Mouse (Mus musculus) adrenal gland, postnatal 10 days (tissue): Measurements from ENCODE around the gene Gm11627. TPM values are rescaled to one million over a fixed set of nuclear protein-coding genes. Genes with fewer than 3 reads are reported as not detected.
"Not testable (repeated sequence)": the region's sequence is repeated elsewhere in the genome, so short reads cannot be mapped to it uniquely, and the experiment has no call there.

Experiments
- DNase-seq: peaks from one replicate; pipeline ENCODE4 v3.0.0; 2021; ENCODE audit warnings: mixed read lengths
- long read RNA-seq, 2 experiments: library from polyadenylated mRNA; stranded (forward); transcript quantifications; one replicate each; pipeline ENCODE4 v2.0.0; 2021
- total RNA-seq, 2 experiments: library from RNA; stranded (reverse); gene quantifications; 2 replicates each; pipeline ENCODE4 v1.2.3; 2021

Gm11627 gene
- total RNA-seq: under 1 TPM; 0.51 to 0.64 TPM
- long read RNA-seq, experiment 1, partial matches to known transcripts: 0 of 2 reads
- long read RNA-seq, experiment 1, other reads (novel, unspliced or antisense): 2 of 2 reads
- long read RNA-seq, experiment 2: 0 reads

DNA sequence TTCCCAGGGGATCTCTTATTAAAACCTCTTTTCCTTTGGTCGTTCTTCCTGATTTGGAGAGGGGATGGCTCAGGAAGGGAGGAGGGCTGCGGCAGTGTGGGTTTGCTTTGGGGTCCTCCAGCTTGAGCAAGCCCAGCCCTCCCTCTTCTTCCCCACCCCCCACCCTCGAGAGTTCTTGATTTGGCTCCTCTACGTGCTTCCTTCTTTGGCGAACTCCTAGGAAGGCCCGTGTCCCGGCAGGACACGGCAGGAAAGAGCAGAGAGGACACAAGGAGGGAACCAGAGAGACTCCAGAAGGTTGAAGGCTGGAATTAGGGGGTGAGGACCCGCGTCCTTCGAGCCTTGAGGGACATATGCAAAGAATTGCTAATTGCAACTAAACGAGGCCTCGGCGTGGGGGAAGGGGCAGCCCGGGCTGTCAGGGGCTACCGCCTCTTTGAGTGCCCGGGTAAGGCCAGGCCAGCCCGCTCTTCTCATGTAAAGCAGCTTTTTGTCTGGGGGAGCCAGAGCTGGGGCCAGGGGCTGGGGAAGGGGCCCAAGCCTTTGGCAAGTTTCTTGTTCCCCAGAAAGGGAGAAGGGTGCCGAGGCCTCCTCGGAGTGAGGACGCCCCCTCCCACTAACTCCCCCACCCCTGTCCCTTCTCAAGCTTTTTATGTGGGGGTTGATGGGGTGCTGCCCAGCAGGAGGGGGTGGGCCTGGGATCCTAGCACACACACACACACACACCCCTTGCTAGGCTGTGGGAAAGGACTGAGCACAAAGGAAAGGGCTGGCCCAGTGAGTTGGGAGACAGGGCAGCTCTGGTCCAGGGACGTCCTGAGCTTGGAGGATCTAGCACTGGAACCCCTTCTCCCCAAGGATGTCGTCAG is at the start of gene Gm11627:
Gm11627 (minus strand) TSS at position 297 of the 869 bp plus-strand sequence.
- DNase-seq: peak; percentile 23

DNA sequence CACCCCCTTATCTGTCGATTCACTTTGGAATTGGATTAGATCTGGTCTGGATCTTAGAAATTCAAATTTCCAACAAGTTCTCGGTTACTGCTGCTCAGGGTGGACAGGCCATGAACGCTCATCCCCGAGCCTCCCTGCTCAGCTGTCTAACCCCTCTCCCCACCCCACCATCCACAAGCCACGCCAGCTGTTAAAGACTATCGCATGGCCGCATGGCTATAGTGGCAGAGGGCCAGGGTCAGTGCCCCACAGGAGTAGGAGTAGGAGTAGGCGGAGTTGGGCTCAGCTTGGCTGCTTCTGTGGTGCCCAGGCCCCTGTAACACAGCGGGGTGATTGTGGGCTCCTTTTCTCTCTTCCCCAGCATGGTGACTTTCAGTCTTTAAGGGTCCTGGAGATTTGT is 49.3 kb upstream of the Gm11627 start:
- peak; percentile 31 for DNase-seq

DNA sequence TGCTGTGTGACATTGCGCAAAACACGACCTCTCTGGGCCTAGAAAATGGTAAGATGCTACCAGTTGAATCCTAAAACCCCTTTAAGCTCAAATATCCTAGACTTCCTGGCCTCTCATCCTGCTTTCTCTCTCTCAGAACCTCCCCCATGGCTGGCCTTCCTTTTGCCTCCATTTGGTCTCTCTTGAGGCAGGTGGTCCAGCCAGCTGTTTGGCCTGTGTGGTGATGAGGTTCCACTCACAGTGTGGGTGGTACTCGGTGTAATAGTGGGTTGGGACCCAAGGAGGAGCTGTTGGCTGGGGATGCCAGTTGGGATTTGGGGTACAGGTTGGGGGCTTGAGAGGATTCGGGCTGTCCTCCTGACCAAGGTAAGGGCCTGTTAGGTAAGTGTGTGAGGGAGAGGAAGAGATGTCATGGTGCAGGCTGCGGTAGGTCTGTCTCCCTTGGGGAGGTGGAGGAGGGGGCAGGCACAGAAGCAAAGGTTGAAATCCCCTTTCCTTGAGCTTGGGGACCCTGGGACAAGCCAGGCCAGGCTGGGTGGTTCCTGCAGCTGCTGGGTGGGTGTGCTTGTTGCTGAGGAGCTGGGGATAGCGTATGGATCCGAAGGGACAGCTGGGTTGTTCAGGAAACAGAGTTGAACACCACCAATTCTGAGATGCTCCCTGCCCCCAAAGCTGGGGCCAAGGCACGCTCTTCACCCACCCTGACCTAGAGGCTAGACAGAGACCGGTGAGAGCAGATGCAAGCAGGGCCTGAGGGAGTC is 48.1 kb upstream of the Gm11627 start:
- DNase-seq: no peak

DNA sequence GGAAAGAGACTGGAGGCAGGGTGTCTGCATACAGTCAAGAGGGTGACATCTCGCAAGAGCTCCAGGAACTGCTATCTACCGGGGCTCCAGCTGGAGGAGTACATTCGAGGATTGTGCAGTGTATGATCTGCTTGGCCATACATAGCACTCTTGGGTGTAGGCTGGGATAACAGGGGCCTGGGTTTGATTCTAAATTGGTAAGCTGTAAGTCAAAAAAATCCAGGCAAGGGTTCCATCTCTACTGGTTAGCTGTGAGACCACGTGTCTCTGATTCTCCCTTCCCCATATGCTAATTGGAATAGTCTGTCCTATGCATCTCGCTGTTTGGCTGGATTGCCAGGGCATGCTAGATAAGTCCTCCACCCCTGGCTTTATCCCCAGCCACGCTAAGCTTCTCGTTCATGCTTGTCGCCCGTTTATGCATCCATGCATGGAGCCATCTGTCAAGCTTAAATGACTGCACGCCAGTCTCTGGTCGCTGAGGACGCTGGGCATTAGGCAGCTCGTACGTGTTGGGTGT is 45.7 kb upstream of the Gm11627 start:
- DNase-seq: no peak

DNA sequence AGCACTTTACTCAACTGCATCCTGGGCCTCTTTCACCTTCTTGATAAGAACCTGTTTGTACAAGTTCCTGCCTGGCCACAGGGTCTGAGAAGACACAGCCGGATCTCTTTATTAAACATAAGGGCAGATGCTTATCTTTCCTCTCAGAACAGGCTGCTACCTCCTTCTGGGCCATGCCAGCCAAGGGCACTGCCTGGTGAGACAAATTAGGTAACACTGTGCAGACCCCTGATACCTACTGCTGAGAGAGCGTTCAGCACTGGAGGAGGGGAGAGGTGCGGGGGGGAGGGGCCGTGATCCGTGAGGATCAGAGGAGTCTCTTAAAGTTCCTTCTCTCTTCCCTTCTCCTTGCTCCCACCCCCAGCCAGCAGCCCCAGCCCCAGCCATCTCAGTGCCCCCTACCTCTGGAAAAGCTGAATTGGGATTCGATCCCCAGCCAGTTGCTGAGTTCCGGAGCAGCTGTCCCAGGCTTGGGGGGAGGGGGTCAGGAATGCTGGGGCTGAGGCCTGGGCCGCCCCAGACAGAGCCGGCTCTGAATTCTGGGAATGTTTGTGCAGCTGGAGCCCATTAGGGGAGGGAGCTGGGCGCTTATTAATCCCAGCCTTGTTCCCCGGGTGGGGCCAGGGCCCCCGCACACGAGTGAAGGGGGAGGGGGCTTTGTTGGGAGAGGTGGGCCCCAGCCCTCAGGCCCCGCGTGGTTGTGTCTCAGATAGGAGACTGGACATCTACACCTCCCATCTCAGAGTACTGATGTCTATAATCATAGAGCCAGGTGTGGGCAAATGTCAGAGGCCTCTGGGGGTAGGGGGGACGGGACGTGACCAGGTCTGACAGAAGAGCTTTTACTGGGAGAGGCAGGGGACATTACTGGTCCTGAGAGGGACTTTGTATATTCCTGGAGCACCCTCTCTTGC is 44.9 kb upstream of the Gm11627 start:
- peak; percentile 25 for DNase-seq

DNA sequence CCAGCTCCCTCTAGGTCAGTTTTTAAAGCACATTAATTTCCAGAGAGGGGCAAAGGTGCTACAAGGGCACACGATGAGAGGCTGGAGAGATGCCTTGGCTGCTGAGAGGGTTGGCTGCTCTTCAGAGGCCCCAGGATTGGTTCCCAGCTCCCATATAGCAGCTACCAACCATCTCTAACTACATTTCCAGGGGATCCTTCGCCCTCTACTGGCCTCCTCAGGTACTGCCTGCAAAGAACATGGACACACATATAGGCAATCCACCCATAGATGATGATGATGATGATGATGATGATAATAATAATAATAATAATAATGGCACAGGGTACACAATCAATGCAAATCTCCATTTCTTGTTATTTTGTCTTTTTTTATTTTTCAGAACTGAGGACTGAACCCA is 40.2 kb upstream of the Gm11627 start:
- DNase-seq: no peak

DNA sequence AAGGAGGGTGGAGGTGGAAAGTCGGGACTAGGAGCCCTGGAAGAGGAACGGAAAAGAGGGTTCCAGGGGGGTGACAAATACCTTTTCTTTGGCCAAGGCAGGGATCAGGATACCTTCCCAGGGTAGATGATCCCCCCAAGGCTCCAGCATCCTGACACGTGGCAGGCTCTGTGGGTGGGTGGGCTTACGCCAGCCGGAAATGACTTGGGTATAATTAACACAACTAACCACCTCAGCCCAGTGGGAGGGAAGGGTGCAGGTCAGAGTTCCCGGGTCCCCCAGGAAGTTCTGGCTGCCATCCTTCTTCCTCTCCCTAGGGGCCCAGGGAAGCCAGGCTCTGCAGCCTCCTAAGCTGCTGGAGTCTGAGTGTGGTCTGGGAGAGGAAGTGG is 32.0 kb upstream of the Gm11627 start:
- DNase-seq: no peak

DNA sequence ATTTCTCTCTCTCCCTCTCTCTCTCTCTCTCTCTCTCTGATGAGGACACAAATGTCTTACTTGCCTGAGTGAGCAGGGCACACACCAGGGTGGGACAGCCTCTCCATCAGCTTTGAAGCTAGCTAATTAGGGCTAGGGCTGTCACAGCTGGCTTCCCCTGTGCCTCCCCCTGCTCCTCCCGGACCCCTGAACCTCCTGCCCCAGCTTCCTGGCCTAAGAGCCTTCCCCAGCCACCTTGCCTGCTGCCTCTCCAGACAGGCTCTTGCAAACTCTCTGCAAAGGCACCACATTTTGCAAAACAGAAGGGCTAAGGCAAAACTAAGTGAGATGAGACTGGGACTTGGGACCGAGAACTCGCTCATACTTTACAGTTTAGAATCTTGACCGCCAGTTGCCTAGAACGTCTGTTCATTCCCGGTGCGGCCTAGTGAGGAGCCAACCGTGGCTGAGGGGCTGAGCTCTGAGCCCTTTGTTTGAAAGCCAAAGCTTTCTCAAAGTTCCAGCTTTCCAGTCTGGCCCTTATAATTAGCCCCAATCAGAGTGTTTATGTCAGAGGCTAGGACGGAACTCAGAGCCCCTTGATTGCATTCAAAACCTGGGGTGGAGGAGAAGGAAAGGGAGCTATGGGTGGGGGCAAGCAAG is 31.5 kb upstream of the Gm11627 start:
- DNase-seq: no peak

DNA sequence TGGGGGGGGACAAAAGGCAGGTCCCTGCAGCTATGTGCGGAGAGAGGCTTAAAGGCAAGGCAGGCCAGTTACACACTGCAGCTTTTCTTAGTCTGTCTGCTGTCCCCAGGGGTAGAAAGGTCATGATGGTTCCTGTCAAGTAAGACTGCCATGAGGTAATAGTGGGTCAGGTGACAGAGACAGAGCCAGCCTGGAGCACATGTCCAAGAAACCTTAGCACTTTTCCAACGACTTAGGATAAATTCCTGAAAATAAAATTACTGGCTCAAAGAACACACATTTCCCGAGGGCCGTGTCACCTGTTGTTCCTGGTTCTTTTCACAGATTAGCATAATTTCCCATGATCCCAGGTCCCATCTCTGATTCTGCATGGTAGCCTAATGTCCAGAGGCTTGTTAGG is 31.0 kb upstream of the Gm11627 start:
- DNase-seq: peak; percentile 11

DNA sequence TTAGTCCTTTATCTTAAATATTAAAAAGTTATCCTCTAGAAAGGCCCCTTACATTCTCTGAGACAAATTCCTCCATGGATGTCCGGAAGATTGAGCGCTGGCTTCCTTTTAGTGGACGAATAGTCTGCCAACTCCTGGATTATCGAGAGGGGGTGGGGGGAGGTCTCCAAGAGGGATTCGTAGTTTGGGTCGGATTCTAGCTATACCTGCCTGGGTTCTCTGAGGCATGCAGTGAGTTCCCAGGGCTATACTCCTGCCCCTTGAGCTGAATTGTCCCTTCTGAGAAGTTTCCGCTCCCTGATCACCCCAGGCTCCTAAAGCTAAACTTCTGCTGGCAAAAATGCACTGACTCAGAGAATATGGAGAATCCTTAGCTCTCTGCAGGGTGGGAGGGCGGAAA is 30.2 kb upstream of the Gm11627 start:
- no peak for DNase-seq

DNA sequence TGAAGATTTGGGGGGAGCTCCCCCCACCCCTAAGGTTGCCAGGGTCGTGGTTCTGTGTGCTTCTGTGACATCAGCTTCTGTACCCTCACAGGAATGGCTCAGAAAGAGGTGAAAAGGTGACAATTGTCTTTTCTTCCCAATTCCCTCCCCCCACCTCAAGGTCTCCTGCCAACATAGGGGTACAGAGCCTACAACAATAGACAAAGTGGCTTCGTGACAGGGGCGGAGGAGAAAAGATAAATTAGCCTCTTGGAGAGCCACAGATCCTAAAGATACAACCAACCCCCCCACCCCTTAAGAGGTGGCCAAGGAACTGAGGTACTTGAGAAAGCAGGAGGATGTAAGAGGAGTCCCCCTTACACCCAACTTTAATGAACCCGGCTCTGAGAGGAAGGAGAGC is 29.4 kb upstream of the Gm11627 start:
- no peak for DNase-seq

DNA sequence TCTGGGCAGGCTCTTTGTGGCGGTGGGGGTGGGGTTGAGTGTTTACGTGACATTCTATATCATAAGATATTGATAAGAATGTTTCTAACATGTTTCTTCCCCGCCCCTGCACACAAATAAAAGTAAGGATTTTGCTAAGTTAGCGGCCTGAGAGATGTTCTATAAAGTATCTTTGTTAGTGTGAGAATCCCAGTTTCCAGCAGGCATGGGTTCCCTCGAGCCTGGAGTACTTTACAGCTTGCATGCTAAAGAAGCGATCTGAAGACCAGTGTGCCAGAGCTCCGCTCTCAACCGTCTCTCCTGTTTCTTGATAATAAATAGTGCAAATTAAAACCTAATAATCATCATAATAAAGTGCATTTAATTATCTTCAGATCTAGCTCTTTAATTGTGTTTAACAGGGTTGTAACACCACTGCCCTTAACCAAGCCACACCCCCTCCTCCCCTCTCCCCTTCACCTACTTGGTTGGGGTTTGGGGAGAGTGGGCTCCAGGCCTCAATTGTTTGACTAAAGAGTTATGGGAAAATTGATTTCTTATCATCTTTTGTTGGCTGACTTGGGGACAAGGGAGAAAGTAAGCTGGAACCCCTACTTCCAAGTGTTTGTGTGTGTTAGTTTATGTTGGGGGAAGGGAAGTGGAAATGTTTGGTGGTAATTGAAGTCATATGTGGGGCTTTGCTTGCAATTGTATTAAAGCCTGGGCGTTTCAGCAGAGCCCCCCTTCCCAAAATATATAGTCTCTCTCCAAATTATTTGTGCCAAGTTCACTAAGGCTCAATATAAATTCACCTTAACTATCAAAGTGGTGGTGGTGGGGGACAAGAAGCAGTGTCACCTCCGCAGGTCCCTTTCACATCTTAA is 28.7 kb upstream of the Gm11627 start:
- DNase-seq: no peak

DNA sequence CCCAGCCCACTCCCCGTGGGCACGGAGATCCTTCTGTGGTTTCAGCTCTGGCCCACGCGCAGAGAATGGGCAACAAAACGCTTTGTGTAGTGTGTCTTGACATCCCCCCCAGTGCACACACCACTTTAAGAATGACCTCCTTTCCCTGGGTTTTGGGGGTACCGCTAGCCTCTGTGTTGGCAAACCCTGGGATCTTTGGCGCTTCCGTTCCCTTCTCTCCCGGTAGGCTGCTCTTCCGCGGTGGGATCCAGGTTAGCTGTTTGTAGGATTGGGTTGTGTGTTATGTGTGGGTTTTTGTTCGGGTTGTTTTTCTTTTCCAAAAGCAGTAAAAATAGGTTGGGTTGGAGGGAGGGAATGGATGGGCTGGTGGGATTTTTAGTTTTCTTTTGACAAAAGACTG is 27.9 kb upstream of the Gm11627 start:
- DNase-seq: not testable (repeated sequence)

DNA sequence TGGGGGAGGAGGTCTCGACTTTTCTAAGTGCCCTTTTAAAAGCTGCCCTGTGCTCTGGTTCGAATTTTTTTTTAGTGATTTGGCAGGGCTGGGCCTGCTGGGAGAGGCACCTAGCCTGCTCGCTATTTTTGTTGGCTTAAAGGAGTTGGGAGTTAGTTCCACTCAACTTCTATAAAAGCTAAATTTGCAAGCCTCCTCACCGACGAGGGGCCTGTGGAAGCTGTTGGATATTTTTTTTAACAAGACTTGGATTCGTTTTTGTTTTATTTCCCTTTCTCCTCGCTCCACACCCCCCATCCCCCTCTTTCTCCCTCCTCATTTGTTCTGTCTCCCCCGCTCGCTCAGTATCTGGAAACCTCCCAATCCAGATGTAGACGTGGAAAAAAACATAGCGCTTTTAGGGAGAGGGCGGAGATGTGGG is 27.5 kb upstream of the Gm11627 start:
- DNase-seq: no peak

DNA sequence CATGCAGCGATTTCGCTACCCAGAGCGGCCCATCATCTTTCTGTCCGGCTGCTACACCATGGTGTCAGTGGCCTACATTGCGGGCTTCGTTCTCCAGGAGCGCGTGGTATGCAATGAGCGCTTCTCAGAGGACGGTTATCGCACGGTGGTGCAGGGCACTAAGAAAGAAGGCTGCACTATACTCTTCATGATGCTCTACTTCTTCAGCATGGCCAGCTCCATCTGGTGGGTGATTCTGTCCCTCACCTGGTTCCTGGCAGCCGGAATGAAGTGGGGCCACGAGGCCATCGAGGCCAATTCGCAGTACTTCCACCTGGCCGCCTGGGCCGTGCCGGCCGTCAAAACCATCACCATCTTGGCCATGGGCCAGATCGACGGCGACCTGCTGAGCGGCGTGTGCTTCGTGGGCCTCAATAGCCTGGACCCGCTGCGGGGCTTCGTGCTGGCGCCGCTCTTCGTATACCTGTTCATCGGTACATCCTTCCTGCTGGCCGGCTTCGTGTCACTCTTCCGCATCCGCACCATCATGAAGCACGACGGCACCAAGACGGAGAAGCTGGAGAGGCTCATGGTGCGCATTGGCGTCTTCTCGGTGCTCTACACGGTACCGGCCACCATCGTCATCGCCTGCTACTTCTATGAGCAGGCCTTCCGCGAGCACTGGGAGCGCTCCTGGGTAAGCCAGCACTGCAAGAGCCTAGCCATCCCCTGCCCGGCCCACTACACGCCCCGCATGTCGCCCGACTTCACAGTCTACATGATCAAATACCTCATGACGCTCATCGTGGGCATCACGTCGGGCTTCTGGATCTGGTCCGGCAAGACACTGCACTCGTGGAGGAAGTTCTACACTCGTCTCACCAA is 26.5 kb upstream of the Gm11627 start:
- peak; percentile 12 for DNase-seq

DNA sequence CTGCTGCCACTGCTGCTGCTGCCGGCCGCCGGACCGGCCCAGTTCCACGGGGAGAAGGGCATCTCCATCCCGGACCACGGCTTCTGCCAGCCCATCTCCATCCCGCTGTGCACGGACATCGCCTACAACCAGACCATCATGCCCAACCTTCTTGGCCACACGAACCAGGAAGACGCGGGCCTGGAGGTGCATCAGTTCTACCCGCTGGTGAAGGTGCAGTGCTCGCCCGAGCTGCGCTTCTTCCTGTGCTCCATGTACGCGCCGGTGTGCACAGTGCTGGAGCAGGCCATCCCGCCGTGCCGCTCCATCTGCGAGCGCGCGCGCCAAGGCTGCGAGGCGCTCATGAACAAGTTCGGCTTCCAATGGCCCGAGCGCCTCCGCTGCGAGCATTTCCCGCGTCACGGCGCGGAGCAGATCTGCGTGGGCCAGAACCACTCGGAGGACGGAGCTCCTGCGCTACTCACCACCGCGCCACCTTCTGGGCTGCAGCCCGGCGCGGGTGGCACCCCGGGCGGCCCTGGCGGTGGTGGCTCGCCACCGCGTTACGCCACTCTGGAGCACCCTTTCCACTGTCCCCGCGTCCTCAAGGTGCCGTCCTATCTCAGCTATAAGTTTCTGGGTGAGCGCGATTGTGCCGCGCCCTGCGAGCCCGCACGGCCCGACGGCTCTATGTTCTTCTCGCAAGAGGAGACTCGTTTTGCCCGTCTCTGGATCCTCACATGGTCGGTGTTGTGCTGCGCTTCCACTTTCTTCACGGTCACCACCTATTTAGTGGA is 25.7 kb upstream of the Gm11627 start:
- peak; percentile 45 for DNase-seq

DNA sequence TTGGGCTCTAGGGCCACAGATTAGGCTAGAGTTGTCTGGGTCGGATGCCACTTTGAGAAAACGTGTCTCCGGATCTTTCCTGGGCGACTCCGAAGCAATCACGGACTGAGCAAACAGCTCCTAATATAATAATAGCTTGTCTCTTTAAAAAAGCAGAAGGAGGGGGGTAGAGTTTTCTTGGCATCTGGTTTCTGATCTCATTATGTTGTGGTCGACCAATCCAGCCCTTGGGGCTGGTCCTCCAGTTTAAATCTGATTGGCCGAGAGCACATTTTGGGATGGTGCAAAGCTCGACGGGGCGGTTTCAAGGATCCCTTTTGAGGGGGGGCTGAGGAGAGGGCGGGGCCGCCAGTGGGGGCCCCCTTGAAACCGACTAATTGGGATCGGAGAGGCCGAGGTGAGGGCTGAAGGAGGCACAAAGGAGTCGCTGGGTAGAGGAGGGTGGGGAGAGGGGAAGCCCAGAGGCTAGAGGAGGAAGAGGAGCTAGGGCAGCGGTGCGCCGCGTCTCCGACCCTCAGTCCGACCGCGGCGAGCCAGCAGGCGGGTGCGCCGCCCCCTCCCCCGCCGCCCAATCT is 24.8 kb upstream of the Gm11627 start, which contains the start of gene Fzd2:
Fzd2 (plus strand) TSS at position 387 of the 575 bp plus-strand sequence.
- peak; percentile 86 for DNase-seq

DNA sequence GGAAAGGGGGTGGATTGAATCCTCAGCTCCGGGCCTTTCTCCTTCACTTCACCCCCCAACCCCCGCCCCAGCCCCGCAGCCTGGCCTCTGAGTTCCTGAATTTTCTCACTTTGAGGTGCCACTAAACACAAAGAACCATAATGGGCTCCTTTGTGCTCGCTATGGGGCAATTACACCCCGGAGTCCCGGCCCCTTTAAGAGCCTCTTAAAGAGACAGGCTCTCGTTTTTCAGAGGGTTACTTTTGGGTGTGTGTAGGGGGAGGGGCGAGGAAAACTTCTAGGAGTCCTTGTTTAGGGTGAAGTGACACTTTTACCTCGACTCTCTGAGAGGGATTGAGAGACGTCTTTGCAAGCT is 24.2 kb upstream of the Gm11627 start:
- peak; percentile 68 for DNase-seq
